Mouse (Mus musculus) adipocyte (in vitro differentiated cells): ENCODE results near the gene Cpne5.
"Not testable (repeated sequence)": the region's sequence is repeated elsewhere in the genome, so short reads cannot be mapped to it uniquely, and the experiment has no call there.

ENCODE experiments used
- DNase-seq: peaks from one replicate; pipeline ENCODE4 v3.0.0-alpha.2; 2016; ENCODE audit warnings: low spot score

Cpne5 gene

DNA sequence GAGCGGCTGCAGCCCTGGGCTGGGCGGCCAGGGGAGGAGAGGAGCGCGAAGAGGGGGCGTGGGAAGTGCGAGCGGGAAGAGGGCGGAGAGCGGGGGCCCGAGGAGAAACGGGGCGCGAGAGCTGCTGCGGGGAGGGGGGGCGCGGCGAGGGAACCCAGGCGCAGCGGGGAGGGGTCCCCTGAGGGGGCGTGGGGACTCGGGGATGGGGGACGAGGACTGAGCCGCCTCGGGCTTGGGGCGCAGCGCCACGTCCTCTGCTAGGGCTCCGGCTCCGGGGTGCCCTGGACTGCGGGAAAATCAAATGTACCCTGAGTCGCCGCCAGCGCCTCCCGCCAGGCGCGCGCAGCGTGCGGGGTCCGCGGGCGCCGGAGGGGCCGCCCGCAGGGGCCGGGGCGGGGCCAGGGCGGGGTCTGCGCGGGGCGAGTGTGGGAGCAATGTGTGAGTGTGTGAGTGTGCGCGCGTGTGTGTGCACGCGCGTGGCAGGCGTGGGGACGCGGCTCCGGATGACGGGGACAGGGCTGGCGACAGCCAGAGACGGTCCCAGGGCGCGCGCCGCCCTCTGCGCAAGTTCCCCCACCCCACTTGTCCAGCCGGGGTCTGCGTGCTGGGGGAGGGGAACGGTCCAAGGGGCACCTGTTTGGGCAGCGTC, at the start of gene Cpne5:
Gene Cpne5, minus strand, starts transcription at position 396 of the 649 bp plus-strand sequence.
- no peak for DNase-seq

DNA sequence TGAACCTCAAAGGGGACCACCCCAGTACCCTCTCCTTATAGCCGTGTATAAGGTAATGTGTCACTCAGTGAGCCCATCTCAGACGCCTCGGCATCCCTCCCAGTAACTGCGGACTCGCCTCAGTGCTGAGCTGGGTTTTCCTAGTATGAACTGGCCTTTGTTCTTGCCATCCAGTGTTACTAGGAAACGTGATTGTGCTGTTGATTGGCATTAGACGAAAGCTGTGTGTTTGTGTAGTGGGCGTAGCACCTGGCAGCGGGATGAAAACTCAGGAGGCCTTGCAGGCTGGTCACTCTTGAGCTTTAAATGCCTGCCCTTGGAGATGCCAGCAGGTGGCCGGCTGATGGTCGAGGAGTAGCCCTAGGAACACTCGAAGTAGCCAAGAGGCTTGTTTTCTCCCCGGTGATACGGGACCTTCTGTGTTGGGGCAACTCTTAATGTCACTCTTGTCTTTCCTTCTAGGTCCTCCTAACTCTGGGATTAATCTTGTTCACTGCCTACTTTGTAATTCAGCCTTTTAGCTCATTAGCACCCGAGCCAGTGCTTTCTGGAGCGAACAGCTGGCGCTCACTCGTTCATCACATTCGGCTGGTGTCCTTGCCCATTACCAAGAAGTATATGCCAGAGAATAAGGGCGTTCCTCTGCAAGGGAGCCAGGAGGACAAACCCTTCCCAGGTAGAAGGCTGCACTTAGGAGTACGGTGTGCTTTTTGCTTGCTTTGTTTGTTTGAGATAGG, 44.4 kb upstream of the Cpne5 start:
- no peak for DNase-seq

DNA sequence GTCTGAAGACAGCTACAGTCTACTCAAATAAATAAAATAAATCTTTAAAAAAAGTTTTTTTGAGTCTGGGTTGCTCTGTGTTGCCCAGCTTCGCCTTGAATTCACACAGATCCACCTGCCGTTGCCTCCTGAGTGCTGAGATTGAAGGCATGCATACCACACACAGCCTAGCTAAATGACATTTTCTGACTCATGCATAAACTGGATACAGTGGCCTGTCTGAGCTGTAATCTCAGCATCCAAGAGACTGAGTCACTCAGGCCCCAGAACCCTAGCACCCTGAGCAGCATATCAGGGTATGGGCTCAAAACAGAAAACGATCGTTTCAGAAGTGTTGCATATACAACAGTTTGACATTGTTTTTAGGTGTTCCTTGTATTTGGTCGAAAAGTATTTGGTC, 43.6 kb upstream of the Cpne5 start:
- no peak for DNase-seq

DNA sequence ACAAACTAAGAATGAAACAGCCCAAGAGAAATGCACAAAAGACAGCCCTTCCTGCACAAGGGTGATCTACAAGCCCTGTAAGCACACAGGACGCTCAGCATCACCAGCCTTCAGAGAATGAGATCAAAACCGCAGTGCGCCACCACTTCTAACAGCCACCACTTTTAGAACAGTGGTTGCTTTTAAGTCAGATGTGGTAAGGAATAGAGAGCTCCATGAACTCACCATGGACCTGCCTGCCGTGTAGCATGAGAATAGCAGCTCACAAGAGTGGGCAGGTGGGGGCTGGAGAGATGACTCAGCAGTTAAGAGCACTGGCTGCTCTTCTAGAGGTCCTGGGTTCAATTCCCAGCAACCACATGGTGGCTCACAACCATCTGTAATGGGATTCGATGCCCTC, 42.5 kb upstream of the Cpne5 start:
- DNase-seq, result no peak

DNA sequence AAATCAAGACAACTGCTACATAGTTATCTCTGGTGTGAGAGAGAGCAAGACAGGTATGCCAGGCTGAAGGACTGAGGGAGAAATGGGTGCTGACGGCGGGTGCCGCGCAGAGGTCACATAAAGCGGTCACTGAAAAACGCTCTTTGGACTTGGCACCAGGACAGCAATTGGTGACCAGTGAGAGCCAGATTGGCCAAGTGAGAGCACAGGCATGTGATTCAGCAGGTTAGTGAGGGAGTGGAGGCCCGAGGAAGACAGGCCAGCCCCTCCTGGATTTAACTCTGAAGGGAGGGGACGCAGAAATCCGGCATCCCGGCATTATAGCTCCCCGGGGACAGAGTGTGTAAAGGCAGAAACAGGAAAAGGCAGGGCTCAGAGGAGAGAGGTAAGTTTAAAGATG, 35.9 kb upstream of the Cpne5 start:
- peak; percentile 23 for DNase-seq

DNA sequence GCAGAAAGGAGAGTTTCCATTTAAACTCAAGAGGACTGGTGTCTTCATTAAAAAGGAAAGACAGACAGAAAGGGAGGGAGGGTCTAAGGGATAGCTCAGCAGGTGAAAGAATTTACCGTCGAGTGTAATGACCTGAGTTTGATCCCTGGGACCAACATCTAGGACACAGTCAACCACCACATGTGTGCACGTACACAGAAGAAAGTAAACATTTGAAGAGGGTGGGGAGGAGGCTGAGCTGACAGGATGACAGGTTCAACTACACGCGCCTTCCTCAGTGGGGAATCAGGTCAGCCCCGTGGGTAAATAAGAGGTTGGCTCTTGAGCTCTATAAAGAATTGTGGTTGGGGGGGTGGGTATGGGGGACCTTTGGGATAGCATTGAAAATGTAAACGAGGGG, 35.2 kb upstream of the Cpne5 start:
- DNase-seq, result no peak

DNA sequence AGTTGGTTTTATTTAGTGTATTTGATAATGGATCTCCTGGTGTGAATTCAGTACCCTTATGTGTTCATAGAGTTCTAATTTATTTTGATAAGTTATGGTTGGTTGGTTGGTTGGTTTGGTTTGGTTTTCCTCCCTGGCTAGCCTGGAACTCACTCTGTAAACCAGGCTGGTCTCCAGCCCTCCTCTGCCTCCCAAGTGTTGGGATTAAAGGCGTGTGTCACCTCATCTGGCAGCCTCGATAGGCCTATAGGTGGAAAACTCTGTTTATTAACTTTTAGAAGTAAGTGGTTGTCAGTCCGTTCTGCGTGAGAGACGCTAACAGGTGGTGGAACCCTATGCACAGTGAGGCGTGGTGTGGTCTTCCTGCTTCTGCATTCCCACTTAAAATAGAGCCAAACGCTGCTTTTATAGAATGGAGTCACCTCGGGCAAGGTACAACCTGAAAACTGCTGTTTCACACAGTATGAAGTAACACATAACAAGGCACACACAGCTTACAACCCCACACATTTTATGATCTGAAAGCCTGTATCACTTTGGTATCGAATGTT, 32.3 kb upstream of the Cpne5 start:
- DNase-seq, result no peak

DNA sequence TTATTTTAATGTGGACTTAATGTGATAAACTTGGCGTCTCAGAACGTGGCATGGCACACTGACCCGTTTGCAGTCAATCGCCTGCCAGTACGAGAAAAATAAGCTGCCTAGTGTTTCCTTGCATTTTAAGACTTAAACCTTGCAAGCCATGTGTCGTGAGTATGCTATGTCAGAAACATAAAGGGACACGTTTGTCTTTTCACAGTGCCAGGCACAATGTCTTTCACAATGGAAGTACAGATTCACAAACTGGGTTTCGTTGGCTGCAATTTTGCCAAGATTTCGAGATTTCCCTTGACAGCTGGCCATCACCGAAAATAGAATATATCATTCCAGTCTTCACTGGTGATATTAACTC, 31.4 kb upstream of the Cpne5 start:
- DNase-seq, result peak; percentile 66

DNA sequence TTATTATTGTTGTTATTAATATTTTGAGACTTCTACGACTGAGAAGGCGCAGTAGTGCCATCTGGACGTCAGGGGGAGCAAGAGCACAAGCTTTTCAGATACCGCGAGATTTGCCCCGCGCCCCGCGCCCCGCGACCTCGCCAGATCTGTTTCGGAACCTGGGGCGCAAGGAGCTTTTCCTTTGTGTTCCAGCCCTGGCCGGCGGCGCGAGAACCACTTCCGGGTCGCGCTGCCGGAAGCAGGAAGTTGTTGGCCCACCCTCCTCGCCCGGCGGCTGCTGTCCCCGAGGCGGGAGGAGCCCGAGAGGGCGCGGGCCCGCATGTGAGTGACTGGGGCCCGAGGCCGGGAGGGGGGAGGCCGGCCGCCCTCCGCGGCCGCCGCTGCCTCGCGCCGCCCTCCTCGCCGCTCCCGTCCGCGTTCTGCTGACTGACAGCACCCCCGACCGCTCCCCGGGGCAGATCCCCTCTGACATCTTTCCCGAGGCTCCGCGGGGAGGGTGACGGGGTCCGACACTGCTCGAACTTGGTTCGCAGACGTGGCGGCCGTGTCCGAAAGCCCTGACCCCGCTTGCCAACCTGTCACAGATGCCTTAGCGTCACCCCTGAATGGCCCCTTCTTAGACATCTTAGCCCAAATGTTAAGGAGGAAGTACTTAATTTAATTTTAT, 30.8 kb upstream of the Cpne5 start, which contains the start of gene BC004004:
Gene BC004004, plus strand, starts transcription at position 107 of the 667 bp plus-strand sequence.
- peak; percentile 98 for DNase-seq

DNA sequence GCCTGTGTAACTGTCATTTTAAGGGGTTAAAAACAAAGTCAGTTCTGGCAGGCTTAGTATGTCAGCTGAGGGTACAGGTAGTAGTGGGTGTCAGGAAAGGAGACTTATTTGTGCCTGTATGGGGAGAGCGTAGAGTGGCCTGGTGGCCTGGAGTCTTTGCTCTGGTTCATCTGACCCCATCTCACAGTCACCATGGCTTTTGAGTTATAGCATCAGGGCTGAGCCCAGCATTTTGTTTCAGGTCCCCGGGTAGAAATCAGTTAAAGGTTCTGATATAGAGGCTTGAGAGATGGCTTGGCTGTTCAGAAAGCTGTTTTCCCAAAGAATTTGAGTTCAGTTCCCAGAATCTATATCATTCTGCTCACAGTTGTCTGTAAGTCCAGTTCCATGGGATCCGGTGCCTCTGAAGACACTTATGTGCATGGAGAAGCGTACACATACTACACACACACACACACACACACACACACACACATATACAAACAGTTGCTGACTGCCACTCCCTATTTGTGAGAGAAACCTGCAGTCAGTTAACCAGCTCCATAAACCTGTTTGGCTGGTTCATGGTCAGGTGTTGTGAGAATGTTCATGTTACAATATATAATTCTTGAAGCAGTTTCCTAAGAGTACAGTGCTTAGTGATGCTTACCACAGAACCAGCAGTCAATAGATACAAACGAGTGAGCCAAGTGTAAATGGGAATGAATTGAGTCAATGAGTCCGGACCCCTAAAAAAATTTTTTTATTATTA, 30.1 kb upstream of the Cpne5 start:
- no peak for DNase-seq

DNA sequence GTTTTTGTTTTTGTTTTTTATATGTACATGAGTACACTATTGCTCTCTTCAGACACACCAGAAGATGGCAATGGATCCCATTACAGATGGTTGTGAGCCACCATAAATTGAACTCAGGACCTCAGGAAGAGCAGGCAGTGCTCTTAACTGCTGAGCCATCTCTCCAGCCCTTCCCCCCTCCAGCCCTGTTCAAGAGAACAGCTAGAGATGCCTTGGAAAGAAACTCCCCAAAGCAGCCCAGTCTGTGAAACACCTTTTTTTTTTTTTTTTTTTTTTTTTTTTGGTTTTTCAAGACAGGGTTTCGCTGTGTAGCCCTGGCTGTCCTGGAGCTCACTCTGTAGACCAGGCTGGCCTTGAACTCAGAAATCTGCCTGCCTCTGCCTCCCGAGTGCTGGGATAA, 29.1 kb upstream of the Cpne5 start:
- DNase-seq, result not testable (repeated sequence)

DNA sequence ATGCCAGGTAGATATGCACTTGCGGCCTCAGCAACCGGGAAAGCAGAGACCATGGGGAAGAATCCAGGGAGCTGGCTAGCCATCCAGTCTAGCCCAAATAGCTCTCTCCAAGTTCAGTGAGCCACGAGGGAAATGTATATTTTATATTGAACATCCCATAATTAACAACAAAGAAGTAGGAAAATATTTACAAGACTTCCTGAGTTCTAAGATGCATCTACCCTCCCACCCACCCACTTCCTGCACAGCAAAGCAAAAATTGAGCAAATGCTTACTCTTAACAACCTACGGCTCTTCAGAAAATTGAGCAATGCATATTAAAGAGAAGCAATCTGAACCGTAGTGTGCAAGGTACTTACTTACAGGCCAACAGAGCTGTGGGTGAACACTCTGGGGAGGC, 26.8 kb upstream of the Cpne5 start:
- no peak for DNase-seq

DNA sequence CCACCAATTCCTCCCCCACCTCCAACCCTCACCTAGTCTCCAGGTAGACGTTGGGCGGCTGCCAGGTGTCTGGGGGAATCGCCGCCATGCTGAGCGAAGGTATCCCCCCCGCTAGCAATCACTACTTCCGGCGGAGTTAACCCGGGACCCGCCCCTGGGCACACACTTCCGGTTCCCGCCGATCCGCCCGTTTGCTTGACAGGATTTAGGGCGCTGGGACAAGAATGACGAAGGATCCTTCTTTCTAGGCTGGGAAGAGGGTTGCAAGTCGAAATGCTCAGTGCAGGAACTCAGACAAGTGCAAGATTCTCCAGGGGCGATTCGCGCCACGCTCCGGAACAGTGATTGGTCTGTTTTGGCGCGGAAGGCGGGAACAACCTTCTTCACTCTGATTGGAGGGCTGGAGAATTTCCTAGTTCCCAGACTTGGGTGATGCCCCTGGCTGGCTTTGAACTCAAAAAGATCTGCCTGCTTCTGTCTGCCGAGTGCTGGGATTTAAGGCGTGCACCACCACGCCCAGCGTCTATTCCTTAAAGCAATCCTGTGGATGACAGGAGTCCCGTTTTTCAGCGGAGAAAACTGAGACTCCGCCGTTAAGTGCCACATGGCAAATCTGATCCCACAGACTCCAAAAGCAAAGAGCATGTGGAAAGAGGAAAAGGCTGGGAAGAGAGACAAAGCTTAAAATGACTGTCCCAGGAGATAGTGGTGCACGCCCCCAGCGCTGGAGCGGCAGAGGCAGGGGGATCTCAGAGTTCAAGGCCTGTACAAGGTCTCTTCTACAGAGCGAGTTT, 26.1 kb upstream of the Cpne5 start, which contains the start of gene Ppil1:
Gene Ppil1, minus strand, starts transcription at position 347 of the 794 bp plus-strand sequence.
- DNase-seq, result peak; percentile 88

DNA sequence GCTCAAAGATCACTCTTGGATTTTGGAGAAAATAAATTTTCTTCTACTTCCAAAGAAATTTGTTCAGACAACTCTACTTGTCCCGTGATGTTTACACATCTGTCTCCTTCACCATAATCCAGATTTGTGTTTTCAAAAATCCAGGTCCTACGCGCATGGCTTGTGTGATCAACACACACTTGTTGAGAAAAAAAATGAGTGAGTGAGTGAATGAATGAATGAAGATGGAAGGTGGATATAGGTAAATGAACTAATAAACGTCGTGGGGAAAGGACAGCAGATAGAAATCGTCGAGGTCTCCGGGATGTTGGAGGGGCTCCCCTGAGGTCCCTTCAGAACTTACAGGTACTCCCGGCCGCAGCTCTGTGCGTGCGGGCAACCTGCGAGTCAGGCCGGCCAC, 25.4 kb upstream of the Cpne5 start:
- DNase-seq, result no peak

DNA sequence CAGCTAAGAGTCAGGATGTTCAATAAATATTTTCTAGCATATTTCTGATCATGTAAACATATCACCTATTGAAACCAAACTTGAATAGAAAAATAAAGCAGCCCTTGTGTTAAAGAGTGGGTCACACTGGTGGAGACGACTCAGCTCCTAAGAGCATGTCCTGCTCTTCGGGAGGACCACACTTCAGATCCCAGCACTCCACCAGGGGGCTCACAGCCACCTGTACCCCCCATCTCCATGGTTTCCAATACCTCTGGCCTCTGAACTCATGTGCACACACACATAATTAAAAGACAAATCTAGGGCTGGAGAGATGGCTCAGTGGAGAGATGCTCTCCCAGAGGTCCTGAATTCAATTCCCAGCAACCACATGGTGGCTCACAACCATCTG, 24.3 kb upstream of the Cpne5 start:
- DNase-seq, result no peak

DNA sequence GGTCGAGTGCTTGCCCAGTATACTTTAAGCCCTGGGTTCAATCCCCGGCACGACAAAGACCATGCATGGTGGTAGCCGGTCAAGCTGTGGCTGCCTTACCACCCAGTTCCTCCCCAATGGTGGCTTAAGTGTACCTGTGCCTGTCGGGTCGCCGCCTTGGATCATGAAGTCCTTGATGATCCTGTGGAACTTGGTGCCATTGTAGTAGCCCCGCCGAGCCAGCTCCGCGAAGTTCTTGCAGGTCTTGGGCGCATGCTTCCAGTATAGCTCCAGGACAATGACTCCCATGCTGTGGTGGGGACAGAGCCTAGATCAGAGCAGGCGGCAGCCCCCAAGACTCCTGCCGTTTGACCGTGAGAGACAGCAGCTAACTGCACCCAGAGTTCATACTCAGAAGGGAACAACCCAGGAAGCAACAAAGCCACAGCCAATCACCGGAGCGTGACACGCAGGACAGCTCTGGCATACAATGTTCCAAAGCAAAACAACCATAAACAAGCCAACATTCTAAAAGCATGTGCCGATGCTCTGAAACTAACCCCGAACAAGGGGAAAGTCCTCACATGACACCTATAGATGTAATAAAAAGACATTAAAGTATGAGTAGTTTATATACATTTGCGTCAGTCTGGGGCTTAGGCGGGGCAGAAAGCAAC, 23.8 kb upstream of the Cpne5 start:
- no peak for DNase-seq

DNA sequence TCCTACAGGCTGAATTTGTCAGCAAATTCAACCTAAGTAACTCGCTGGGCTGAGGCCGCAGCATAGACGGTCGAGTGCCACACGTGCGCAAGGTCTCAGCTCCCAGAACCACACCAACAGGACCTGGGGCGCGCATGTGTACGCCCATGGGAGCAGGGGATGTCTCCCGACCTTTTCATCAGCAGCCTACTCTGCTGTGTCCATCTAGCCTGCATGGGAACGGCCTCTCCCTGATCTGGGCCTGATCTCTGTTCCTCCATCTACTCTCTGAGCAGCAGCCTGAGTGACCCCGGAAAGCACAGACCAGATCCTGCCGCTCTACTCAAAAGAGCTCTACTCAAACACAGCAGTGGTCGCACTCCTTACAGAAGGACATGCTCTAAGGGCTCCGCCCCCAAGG, 22.5 kb upstream of the Cpne5 start:
- no peak for DNase-seq

DNA sequence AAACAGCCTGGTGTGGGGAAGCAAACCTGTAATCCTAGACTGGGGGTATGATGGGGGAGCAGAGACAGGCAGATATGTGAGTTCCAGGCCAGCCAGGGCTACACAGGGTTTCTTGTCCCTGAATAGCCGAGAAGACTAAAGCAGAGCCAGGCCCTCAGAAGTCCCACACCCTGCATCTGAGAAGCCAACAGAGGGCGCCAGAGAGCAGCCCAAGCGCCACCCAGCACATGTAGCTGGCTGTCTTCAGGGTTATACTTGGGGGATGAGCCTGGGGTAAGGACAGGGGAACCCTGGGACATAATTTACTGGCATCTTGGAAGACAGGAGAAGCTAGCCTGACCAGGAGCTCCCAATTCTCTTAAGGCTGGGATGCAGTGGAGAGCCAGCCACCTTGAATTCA, 21.5 kb upstream of the Cpne5 start:
- peak; percentile 87 for DNase-seq

DNA sequence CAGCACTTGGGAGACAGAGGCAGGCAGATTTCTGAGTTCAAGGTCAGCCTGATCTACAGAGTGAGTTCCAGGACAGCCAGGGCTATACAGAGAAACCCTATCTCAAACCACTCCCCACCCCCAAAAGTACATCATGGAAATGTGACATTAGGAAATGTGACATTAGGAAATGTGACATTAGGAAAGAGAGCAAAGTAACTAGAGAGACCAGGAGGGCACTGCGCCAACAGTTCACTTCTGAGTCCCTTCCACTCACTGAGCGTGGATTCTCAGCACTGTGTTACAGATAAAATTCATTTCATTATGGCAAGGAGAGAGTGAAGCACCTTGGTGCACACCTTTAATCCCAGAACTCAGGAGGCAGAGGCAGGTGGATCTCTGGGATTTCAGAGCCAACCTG, 21.0 kb upstream of the Cpne5 start:
- peak; percentile 25 for DNase-seq

DNA sequence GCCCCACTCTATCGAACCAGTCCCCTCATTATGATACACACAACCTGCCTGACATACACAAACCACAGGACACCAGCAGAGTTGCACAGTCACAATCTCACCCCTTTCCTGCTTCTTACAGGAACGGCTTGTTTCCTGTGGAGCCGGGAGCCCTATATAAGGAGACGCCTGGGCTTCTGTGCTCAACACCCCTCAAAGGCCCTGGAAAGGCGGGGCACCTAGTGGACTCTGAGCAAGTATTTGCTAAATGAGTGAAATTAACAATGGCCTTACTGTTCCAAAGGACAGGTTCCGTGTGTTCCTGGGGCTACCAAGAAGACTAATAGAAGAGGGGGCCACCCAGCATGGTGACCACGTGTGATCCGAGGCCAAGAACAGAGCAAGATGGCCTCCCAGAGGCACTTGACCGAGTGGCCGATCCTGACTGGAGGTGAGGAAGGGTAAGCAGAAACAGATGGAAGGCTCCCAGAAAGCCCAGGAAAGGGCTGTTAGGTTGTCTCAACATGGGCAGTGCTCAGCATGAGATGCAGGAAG, 20.1 kb upstream of the Cpne5 start:
- no peak for DNase-seq
